Mouse (Mus musculus): ENCODE measurements around the gene Armc7. TPM values are rescaled to one million over a fixed set of nuclear protein-coding genes. Genes with fewer than 3 reads are reported as not detected.

The Armc7 gene
- polyA plus RNA-seq (2015; fragmentation: Nextera tagmentation; extraction: Ambion mirVana) = 5.5 and 6.8 TPM in 2 replicates

DNA sequence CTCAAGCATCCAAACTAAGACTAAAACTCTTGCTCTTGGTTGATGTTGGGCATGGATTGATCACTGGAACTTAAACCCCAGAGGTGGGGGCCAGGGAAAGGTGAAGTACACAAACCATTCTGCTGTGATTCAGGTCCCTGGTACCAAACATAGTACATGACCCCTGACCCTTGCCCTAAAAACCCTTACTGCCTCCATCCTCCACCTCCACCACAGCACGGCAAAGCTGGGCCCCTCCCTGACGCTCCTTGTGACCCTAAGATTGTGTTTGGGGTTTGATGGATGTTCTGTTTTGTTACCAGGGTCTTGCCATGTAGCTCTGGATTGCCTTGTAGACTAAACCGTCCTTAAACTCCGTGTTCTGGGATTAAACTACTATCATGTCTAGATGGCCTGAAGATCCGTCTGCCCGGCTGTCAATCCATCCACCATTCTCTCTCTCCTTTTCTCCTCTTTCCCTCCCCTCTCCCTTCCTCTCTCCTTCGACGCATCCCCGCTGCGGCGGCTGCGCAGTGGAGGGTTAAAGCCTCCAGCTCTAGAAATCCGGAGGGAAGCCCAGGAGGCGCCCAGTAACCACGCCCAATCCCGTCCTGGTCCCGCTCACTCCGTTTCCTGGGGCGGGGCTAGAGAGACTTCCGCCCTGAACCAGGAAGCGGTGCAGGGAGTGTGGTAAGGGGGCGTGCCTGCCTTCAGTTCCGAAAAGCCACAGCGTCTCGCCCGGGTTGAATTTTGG lies at the start of gene Armc7:
Gene Armc7, plus strand, starts transcription at position 643 of the 733 bp plus-strand sequence.
- under 1% methylated on average over 26 of the region's 26 CpGs for WGBS
- H3K36me3 ChIP-seq = no peaks in the 10 kb centered on the region
- peak within 1 kb of the TSS; percentile 70 for H3K27ac ChIP-seq
- no peaks in the 10 kb centered on the region for H3K27me3 ChIP-seq (replicated peaks)
- no peaks in the 10 kb centered on the region for H3K9me3 ChIP-seq
- ATAC-seq (ENCODE audit: insufficient read depth, low FRiP score, low read depth) = peak; percentile 96
- peak within 1 kb of the TSS; percentile 94 for H3K4me2 ChIP-seq
- H3K9ac ChIP-seq = peak within 1 kb of the TSS; percentile 74
- peak within 1 kb of the TSS; percentile 90 for H3K4me3 ChIP-seq (replicated peaks)
- H3K4me1 ChIP-seq = peaks cover 17% of the 10 kb centered on the region

- no peaks in the 10 kb centered on the region for H3K9me3 ChIP-seq
- 91% methylated on average over 6 of the region's 6 CpGs for WGBS
- peaks cover 18% of the 10 kb centered on the region for H3K4me1 ChIP-seq
- H3K36me3 ChIP-seq = peaks cover 34% of the 10 kb centered on the region
- no peak for ATAC-seq (ENCODE audit: insufficient read depth, low FRiP score, low read depth)
- H3K27ac ChIP-seq = no peak overlapping the region
- no peak overlapping the region for H3K9ac ChIP-seq
- no peaks in the 10 kb centered on the region for H3K27me3 ChIP-seq (replicated peaks)
- no peak overlapping the region for H3K4me2 ChIP-seq
- no peak overlapping the region for H3K4me3 ChIP-seq (replicated peaks)
These were observed 49.8 kb upstream of the Armc7 start for GRCm38 (mm10) chr11:115425671-115426070.

- ATAC-seq (ENCODE audit: insufficient read depth, low FRiP score, low read depth) = peak; percentile 40; the same call in 1 of the 2 replicates
- Histone ChIP-seq H3K36me3 (peaks cover 45% of the 10 kb centered on the region), H3K27me3 (replicated peaks) (no peaks in the 10 kb centered on the region), H3K9me3 (no peaks in the 10 kb centered on the region), H3K9ac (0 out of 2 replicates have a peak overlapping the region, but pooled peaks have one; percentile 11), H3K27ac (peak overlapping the region; percentile 33; the same call in 1 of the 2 replicates), H3K4me2 (no peak overlapping the region), H3K4me1 (peaks cover 5% of the 10 kb centered on the region; the same call in 1 of the 2 replicates), H3K4me3 (replicated peaks) (no peak overlapping the region)
- WGBS = 41% methylated on average over 20 of the region's 20 CpGs
These were observed 47.8 kb upstream of the Armc7 start for GRCm38 (mm10) chr11:115427482-115428331.

- Histone ChIP-seq H3K9me3 (no peaks in the 10 kb centered on the region), H3K27ac (no peak overlapping the region), H3K27me3 (replicated peaks) (no peaks in the 10 kb centered on the region), H3K36me3 (peaks cover 45% of the 10 kb centered on the region), H3K4me1 (peaks cover 5% of the 10 kb centered on the region; the same call in 1 of the 2 replicates), H3K9ac (no peak overlapping the region), H3K4me3 (replicated peaks) (no peak overlapping the region), H3K4me2 (no peak overlapping the region)
- WGBS = 85% methylated on average over 7 of the region's 7 CpGs
- ATAC-seq (ENCODE audit: insufficient read depth, low FRiP score, low read depth) = no peak
These were observed 46.2 kb upstream of the Armc7 start for GRCm38 (mm10) chr11:115429307-115429706.

- no peaks in the 10 kb centered on the region for H3K9me3 ChIP-seq
- peaks cover 7% of the 10 kb centered on the region for H3K4me1 ChIP-seq
- 90% methylated on average over 6 of the region's 6 CpGs for WGBS
- no peaks in the 10 kb centered on the region for H3K27me3 ChIP-seq (replicated peaks)
- H3K27ac ChIP-seq = no peak overlapping the region
- no peak for ATAC-seq (ENCODE audit: insufficient read depth, low FRiP score, low read depth)
- H3K4me2 ChIP-seq = no peak overlapping the region
- H3K4me3 ChIP-seq (replicated peaks) = no peak overlapping the region
- no peak overlapping the region for H3K9ac ChIP-seq
- peaks cover 38% of the 10 kb centered on the region for H3K36me3 ChIP-seq
These were observed 44.9 kb upstream of the Armc7 start for GRCm38 (mm10) chr11:115430561-115430960.

DNA sequence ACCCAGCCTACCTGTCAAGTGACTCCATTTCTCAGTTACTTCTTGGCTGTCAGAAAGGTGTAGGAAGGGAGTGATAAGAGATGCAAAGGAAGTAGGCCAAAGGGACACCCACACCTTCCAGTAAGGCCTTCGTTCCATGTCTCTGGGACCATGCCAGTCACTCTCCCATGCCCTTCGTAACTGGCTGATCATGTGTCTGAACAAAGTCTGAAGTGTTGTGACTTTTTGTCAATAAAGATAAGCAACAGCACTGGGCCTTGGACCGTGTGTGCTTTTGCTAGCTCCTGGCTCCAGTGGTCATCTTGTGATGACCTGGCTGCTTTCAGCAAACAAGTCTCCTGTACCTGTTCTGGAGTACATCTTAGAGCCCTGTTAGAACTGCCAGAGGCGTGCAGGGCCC lies 42.7 kb upstream of the Armc7 start:
- no peaks in the 10 kb centered on the region for H3K27me3 ChIP-seq (replicated peaks)
- H3K4me2 ChIP-seq = no peak overlapping the region
- no peak overlapping the region for H3K4me3 ChIP-seq (replicated peaks)
- ATAC-seq (ENCODE audit: insufficient read depth, low FRiP score, low read depth) = no peak
- no peaks in the 10 kb centered on the region for H3K9me3 ChIP-seq
- WGBS = 54% methylated on average over 4 of the region's 4 CpGs
- peaks cover 31% of the 10 kb centered on the region for H3K36me3 ChIP-seq
- H3K27ac ChIP-seq = no peak overlapping the region
- no peak overlapping the region for H3K9ac ChIP-seq
- peaks cover 15% of the 10 kb centered on the region for H3K4me1 ChIP-seq

GRCm38 (mm10) chr11:115433342-115433741 lies 42.1 kb upstream of the Armc7 start:
- no peak overlapping the region for H3K4me2 ChIP-seq
- no peak overlapping the region for H3K9ac ChIP-seq
- WGBS = 75% methylated on average over 6 of the region's 6 CpGs
- peaks cover 12% of the 10 kb centered on the region for H3K4me1 ChIP-seq
- no peaks in the 10 kb centered on the region for H3K27me3 ChIP-seq (replicated peaks)
- H3K36me3 ChIP-seq = peaks cover 31% of the 10 kb centered on the region
- H3K27ac ChIP-seq = no peak overlapping the region
- no peaks in the 10 kb centered on the region for H3K9me3 ChIP-seq
- no peak for ATAC-seq (ENCODE audit: insufficient read depth, low FRiP score, low read depth)
- H3K4me3 ChIP-seq (replicated peaks) = no peak overlapping the region

DNA sequence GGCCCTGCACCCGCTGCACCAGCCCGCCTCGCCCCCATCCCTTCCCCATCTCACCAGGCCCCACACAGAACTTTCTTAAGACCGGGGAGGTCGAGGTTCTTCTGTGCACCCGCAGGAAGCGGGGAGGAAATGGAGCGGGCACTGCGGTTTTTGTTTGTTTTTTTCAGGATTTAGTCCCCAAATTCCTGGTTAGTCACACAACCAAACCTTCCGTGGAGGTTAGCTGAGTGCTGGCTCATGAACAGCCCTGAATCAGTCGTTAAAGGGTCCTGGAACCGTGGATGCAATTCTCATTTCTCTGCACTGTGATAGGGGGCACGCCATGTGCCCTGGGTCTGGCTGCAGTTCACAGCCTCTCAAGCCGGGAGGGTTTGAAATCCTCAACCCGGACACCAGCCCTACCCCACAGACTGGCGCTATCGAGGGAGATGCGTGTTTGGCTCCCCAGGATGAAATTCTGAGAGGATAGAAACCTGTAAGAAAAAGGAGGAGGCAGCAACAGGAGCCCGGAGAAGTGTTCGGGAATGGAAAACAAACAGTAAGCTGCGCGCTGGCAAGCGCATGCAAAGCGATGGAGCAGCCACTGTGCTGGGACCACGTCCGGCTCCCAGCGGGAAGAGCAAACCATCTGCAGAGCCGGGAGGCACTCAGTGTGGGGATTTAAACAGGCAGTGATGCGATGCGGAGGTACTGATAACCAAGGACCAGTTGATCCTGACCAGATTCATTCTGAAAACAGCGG lies 39.7 kb upstream of the Armc7 start:
- Histone ChIP-seq H3K27me3 (replicated peaks) (no peaks in the 10 kb centered on the region), H3K27ac (no peak overlapping the region), H3K36me3 (peaks cover 10% of the 10 kb centered on the region; the same call in 1 of the 2 replicates), H3K4me1 (peaks cover 12% of the 10 kb centered on the region), H3K4me2 (peak overlapping the region; percentile 58), H3K9ac (no peak overlapping the region; the same call in 1 of the 2 replicates), H3K4me3 (replicated peaks) (peak overlapping the region; percentile 29), H3K9me3 (no peaks in the 10 kb centered on the region)
- 6% methylated on average over 31 of the region's 31 CpGs for WGBS
- peak; percentile 29; the same call in 1 of the 2 replicates for ATAC-seq (ENCODE audit: insufficient read depth, low FRiP score, low read depth)

- WGBS = 65% methylated on average over 5 of the region's 5 CpGs
- H3K36me3 ChIP-seq = no peaks in the 10 kb centered on the region
- H3K27me3 ChIP-seq (replicated peaks) = no peaks in the 10 kb centered on the region
- no peak overlapping the region for H3K4me2 ChIP-seq
- H3K9me3 ChIP-seq = no peaks in the 10 kb centered on the region
- H3K9ac ChIP-seq = no peak overlapping the region
- ATAC-seq (ENCODE audit: insufficient read depth, low FRiP score, low read depth) = no peak
- H3K4me1 ChIP-seq = peaks cover 12% of the 10 kb centered on the region
- no peak overlapping the region for H3K4me3 ChIP-seq (replicated peaks)
- no peak overlapping the region for H3K27ac ChIP-seq
These were observed 37.8 kb upstream of the Armc7 start for GRCm38 (mm10) chr11:115437571-115438122.

GRCm38 (mm10) chr11:115439326-115439725 lies 36.1 kb upstream of the Armc7 start:
- H3K27me3 ChIP-seq (replicated peaks) = no peaks in the 10 kb centered on the region
- peaks cover 12% of the 10 kb centered on the region for H3K4me1 ChIP-seq
- no peak overlapping the region for H3K4me2 ChIP-seq
- H3K4me3 ChIP-seq (replicated peaks) = no peak overlapping the region
- H3K9me3 ChIP-seq = no peaks in the 10 kb centered on the region
- no peak for ATAC-seq (ENCODE audit: insufficient read depth, low FRiP score, low read depth)
- H3K9ac ChIP-seq = no peak overlapping the region
- H3K36me3 ChIP-seq = no peaks in the 10 kb centered on the region
- WGBS = 81% methylated on average over 3 of the region's 3 CpGs
- H3K27ac ChIP-seq = no peak overlapping the region

DNA sequence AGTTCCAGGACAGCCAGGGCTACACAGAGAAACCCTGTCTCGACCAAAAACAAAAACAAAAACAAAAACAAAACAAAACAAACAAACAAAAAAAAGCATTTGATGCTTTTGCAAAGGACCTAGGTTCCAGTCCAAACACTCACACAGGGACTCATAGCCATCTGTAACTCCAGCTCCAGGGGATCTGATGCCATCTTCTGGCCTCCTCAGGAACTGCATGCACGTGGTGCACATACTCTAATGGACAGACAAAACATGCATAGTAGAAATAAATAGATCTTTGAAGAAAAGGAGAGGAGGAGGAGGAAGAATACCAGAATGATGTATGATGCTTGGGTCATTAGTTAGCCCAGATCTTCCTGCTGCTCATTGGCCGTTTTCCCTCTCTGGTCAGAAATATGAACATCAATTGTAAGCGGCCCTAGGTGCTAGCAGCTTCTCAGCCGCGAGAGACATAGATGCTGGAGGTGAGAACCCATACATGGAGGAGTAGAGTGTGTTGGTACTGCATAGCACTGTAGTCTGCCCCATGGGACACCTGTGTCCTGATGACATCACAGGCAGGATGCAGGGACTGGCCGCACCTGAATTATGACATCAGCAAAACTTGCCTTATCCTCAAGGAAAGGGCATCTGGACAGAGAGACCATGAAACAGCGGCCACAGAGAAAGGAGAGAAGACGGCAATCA lies 35.4 kb upstream of the Armc7 start, which contains the start of gene Trim80:
Gene Trim80, plus strand, starts transcription at position 640 of the 690 bp plus-strand sequence.
- 92% methylated on average over 9 of the region's 9 CpGs for WGBS
- no peak within 1 kb of the TSS for H3K4me3 ChIP-seq (replicated peaks)
- H3K27me3 ChIP-seq (replicated peaks) = 0 out of 2 replicates have a peak, but pooled peaks cover 1% of the 10 kb centered on the region
- no peaks in the 10 kb centered on the region for H3K36me3 ChIP-seq
- H3K4me2 ChIP-seq = no peak within 1 kb of the TSS
- H3K9me3 ChIP-seq = no peaks in the 10 kb centered on the region
- H3K4me1 ChIP-seq = peaks cover 12% of the 10 kb centered on the region
- no peak within 1 kb of the TSS for H3K9ac ChIP-seq
- H3K27ac ChIP-seq = no peak within 1 kb of the TSS
- ATAC-seq (ENCODE audit: insufficient read depth, low FRiP score, low read depth) = no peak

Data from stomach, embryonic 15.5 days (tissue).